Mouse (Mus musculus): Measurements from ENCODE around the gene Celsr1. TPM values are rescaled to one million over a fixed set of nuclear protein-coding genes. Genes with fewer than 3 reads are reported as not detected.
A peak's percentile ranks its signal among the peaks of the same experiment; 100 is the strongest.

Celsr1 gene
- polyA plus RNA-seq, 1 experiment from 2014 or later: 8.8 TPM

DNA sequence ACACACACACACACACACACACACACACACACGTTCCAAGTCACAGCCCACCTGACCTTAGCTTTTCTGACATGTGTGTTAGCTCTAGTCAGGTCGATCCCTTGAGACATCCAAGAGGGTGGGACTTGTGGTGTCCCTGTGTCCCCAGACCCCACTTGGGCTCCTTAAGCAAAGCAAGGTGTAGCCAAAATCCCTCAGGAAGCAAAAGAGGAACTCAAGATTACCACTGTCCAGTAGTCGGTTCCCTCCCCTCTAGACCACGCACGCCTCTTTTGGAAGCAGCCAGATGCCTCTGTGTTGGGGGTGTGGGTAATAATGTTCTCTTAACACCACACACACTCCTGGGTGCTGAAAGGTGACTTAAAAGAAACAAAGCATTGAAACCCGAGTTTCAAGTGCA is 80.1 kb downstream of the Celsr1 start:
- no peak for ATAC-seq (ENCODE audit: low FRiP score, low TSS enrichment)
- peaks cover 3% of the 10 kb centered on the region; the same call in 1 of the 2 replicates for H3K36me3 ChIP-seq (ENCODE audit: control insufficient read depth, insufficient read depth, low read length)
- 77% methylated on average over 6 of the region's 6 CpGs for WGBS
- H3K4me1 ChIP-seq (ENCODE audit: control insufficient read depth, insufficient read depth, low read length): no peaks in the 10 kb centered on the region
- H3K27me3 ChIP-seq (ENCODE audit: control insufficient read depth, insufficient read depth, low read length): no peaks in the 10 kb centered on the region
- no peak overlapping the region for H3K27ac ChIP-seq (ENCODE audit: low read depth, low read length)
- H3K9ac ChIP-seq (ENCODE audit: low read depth, low read length): no peak overlapping the region
- H3K9me3 ChIP-seq (ENCODE audit: control insufficient read depth, low read length): no peaks in the 10 kb centered on the region
- no peak overlapping the region for H3K4me2 ChIP-seq (replicated peaks; ENCODE audit: low read depth, low read length)
- no peak overlapping the region for H3K4me3 ChIP-seq (ENCODE audit: low read length)

DNA sequence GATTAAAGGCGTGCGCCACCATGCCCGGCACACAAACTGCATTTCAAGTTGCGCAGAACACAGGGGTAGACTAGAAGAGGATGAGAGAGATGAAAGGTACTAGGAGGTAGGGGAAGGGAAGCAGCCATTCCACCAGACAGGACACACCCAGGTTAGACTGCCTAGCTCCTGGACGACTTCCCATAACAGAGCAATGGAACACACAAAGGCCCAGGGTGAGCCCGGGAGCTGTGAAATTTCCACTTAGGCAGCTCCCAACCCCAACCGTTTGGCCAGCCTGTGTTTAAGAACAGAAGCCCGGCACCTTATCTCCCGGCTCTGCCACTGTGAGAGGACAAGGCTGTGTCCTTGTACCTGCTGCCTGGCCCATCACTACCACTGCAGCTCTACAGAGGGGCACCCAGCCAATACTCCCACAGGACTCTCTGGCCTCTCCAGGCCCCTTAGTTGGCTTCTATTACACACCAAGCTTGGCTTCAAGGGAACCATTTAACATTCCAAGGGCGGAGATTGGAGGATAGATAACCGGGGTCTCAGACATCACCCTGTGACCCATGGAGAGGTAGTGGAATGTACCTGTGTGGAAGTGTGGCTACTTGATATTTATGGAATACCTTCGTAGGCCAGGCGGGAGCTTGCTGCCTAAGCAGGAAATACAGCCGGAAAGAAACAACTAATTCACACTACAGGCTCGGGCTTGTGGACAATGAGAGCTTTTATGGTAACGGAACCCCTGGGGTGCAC is 84.0 kb downstream of the Celsr1 start:
- no peaks in the 10 kb centered on the region for H3K27me3 ChIP-seq (ENCODE audit: control insufficient read depth, insufficient read depth, low read length)
- WGBS: 60% methylated on average over 16 of the region's 16 CpGs
- H3K9me3 ChIP-seq (ENCODE audit: control insufficient read depth, low read length): no peaks in the 10 kb centered on the region
- H3K4me1 ChIP-seq (ENCODE audit: control insufficient read depth, insufficient read depth, low read length): peaks cover 11% of the 10 kb centered on the region
- no peak overlapping the region for H3K9ac ChIP-seq (ENCODE audit: low read depth, low read length)
- H3K4me2 ChIP-seq (replicated peaks; ENCODE audit: low read depth, low read length): no peak overlapping the region
- H3K36me3 ChIP-seq (ENCODE audit: control insufficient read depth, insufficient read depth, low read length): no peaks in the 10 kb centered on the region
- 0 out of 2 replicates have a peak overlapping the region, but pooled peaks have one; percentile 37 for H3K27ac ChIP-seq (ENCODE audit: low read depth, low read length)
- no peak for ATAC-seq (ENCODE audit: low FRiP score, low TSS enrichment)
- H3K4me3 ChIP-seq (ENCODE audit: low read length): no peak overlapping the region

DNA sequence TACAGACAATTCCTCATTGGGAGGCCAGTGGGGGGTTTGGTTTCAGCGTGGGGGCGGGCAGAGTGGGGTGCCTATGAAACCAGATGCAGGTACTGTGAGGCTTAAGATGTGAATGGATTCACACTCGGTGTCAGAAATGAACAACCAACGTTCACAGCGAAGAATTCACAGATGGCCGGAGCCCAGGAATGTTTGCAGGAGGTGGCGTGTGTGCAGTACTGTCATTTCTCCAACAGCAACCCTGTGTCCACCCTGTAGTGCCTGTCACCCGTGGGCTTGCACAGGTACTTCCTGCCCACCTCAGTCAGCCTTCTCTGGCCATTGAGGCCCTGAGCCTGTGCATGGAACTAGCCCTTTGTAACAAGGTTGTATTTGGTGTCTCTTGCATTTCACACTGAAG is 85.6 kb downstream of the Celsr1 start:
- Histone ChIP-seq H3K4me2 (replicated peaks; ENCODE audit: low read depth, low read length) (0 out of 2 replicates have a peak overlapping the region, but pooled peaks have one; percentile 2), H3K27ac (ENCODE audit: low read depth, low read length) (0 out of 2 replicates have a peak overlapping the region, but pooled peaks have one; percentile 25), H3K36me3 (ENCODE audit: control insufficient read depth, insufficient read depth, low read length) (no peaks in the 10 kb centered on the region), H3K27me3 (ENCODE audit: control insufficient read depth, insufficient read depth, low read length) (no peaks in the 10 kb centered on the region), H3K4me3 (ENCODE audit: low read length) (no peak overlapping the region), H3K9ac (ENCODE audit: low read depth, low read length) (no peak overlapping the region), H3K9me3 (ENCODE audit: control insufficient read depth, low read length) (no peaks in the 10 kb centered on the region), H3K4me1 (ENCODE audit: control insufficient read depth, insufficient read depth, low read length) (peaks cover 11% of the 10 kb centered on the region)
- 48% methylated on average over 8 of the region's 8 CpGs for WGBS
- no peak for ATAC-seq (ENCODE audit: low FRiP score, low TSS enrichment)

DNA sequence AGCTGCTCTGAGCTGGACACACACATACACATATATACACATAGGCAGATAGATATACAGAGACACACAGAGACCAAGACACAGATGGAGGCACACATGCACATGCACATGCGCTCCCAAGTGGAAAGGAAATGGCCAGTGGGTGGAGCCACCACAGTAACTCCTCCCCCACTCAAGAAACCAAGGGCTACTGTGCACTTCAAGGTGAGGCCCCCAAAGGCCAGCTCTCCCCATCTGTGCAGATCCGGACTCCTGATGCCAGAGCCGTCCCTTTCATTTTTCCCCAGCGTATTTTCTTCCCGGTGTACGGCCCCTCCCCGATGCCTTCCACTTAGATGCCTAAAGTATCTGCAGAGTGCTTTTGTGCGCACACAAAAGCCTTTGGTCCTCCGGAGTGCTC is 86.0 kb downstream of the Celsr1 start:
- ATAC-seq (ENCODE audit: low FRiP score, low TSS enrichment): peak; percentile 43; the same call in 1 of the 2 replicates
- no peak overlapping the region for H3K4me3 ChIP-seq (ENCODE audit: low read length)
- H3K36me3 ChIP-seq (ENCODE audit: control insufficient read depth, insufficient read depth, low read length): no peaks in the 10 kb centered on the region
- no peaks in the 10 kb centered on the region for H3K9me3 ChIP-seq (ENCODE audit: control insufficient read depth, low read length)
- 51% methylated on average over 9 of the region's 9 CpGs for WGBS
- H3K27ac ChIP-seq (ENCODE audit: low read depth, low read length): 0 out of 2 replicates have a peak overlapping the region, but pooled peaks have one; percentile 25
- H3K4me1 ChIP-seq (ENCODE audit: control insufficient read depth, insufficient read depth, low read length): peaks cover 11% of the 10 kb centered on the region
- H3K4me2 ChIP-seq (replicated peaks; ENCODE audit: low read depth, low read length): 0 out of 2 replicates have a peak overlapping the region, but pooled peaks have one; percentile 2
- H3K9ac ChIP-seq (ENCODE audit: low read depth, low read length): no peak overlapping the region
- no peaks in the 10 kb centered on the region for H3K27me3 ChIP-seq (ENCODE audit: control insufficient read depth, insufficient read depth, low read length)

DNA sequence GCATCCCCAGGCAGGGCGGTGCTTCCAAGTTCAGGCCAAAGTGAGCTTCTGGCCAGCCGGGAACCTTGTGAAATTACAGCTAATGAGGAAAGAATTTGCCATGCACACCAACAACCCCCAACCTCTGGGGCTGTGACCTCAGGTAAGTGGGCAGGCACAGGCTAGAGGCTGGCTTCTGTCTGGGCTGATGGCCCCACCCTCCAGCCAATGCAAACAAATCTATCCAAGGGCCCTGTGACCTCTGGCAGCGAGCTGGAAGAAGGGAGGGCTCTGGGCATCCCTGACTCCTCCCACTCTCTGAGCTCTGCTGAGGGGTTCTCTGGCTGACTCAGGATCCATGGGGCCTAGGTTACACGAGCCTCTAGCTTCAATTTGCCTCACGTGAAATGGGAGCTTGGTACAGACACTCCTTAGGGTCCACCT is 97.9 kb downstream of the Celsr1 start:
- Histone ChIP-seq H3K4me2 (replicated peaks; ENCODE audit: low read depth, low read length) (no peak overlapping the region), H3K4me1 (ENCODE audit: control insufficient read depth, insufficient read depth, low read length) (peaks cover 10% of the 10 kb centered on the region), H3K27me3 (ENCODE audit: control insufficient read depth, insufficient read depth, low read length) (no peaks in the 10 kb centered on the region), H3K4me3 (ENCODE audit: low read length) (no peak overlapping the region), H3K9me3 (ENCODE audit: control insufficient read depth, low read length) (no peaks in the 10 kb centered on the region), H3K36me3 (ENCODE audit: control insufficient read depth, insufficient read depth, low read length) (peaks cover 2% of the 10 kb centered on the region; the same call in 1 of the 2 replicates), H3K27ac (ENCODE audit: low read depth, low read length) (no peak overlapping the region), H3K9ac (ENCODE audit: low read depth, low read length) (no peak overlapping the region)
- ATAC-seq (ENCODE audit: low FRiP score, low TSS enrichment): peak; percentile 90
- 15% methylated on average over 5 of the region's 5 CpGs for WGBS

DNA sequence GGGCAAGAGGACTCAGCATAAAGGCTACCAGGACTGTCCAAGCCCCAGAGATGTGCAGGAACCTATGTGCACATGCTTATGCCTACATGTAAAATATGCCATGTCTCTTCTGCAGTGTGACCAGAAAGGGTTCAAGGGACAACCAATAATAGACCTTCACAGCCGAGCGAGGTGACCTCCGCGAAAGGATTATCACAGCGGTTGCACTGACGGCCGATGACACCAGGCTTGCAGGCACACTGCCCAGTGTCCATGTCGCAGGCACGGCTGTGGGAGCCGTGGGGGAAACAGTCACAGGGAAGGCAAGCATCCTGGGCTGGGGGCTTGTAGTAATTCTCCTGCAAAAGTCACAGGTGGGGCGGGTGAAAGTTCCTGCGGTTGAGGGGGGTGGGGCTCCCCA is 105.4 kb downstream of the Celsr1 start:
- WGBS: 90% methylated on average over 12 of the region's 12 CpGs
- no peaks in the 10 kb centered on the region for H3K9me3 ChIP-seq (ENCODE audit: control insufficient read depth, low read length)
- no peak overlapping the region for H3K27ac ChIP-seq (ENCODE audit: low read depth, low read length)
- H3K4me2 ChIP-seq (replicated peaks; ENCODE audit: low read depth, low read length): no peak overlapping the region
- H3K9ac ChIP-seq (ENCODE audit: low read depth, low read length): no peak overlapping the region
- H3K27me3 ChIP-seq (ENCODE audit: control insufficient read depth, insufficient read depth, low read length): no peaks in the 10 kb centered on the region
- H3K4me3 ChIP-seq (ENCODE audit: low read length): no peak overlapping the region
- ATAC-seq (ENCODE audit: low FRiP score, low TSS enrichment): no peak
- no peaks in the 10 kb centered on the region for H3K4me1 ChIP-seq (ENCODE audit: control insufficient read depth, insufficient read depth, low read length)
- H3K36me3 ChIP-seq (ENCODE audit: control insufficient read depth, insufficient read depth, low read length): peaks cover 4% of the 10 kb centered on the region

DNA sequence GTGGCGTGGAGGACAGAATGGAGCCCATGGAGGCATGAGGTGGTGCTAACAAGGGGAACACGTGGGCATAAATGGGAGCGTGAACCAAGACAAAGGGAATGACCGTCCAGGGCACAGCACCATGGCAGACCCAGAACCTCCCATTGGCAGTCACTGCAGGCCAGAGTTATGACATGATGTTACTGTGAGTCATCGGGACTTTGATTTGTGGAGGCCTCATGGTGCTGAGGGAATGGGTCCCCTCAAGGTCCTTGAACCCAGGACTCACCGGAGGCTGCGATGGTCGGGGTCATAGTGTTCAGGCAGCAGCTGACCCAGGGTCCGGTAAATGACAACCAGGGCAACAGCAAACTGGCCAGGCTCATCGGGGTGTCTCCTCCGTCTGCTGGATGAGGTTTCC is 111.7 kb downstream of the Celsr1 start:
- Histone ChIP-seq H3K9ac (ENCODE audit: low read depth, low read length) (no peak overlapping the region), H3K9me3 (ENCODE audit: control insufficient read depth, low read length) (no peaks in the 10 kb centered on the region), H3K4me3 (ENCODE audit: low read length) (no peak overlapping the region), H3K27ac (ENCODE audit: low read depth, low read length) (no peak overlapping the region), H3K36me3 (ENCODE audit: control insufficient read depth, insufficient read depth, low read length) (peaks cover 8% of the 10 kb centered on the region; the same call in 1 of the 2 replicates), H3K27me3 (ENCODE audit: control insufficient read depth, insufficient read depth, low read length) (no peaks in the 10 kb centered on the region), H3K4me1 (ENCODE audit: control insufficient read depth, insufficient read depth, low read length) (no peaks in the 10 kb centered on the region), H3K4me2 (replicated peaks; ENCODE audit: low read depth, low read length) (no peak overlapping the region)
- 91% methylated on average over 11 of the region's 11 CpGs for WGBS
- ATAC-seq (ENCODE audit: low FRiP score, low TSS enrichment): no peak; the same call in 1 of the 2 replicates

DNA sequence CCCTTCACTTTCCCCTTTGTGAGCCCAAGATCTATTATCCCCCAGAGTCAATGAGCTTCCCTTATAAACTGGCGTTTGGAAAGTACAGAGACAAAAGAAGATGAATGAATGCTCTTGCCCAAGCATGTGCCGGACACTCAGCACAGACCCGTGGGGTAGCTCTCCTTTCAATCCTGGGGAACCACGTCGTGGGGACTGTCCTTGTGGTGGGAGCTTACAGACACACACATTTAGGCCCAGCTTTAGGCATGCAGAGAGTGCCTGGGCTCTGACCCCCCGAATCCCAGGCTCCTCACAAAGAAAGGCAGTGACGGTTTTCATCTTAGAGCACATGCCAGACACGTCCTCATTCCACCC is 113.7 kb downstream of the Celsr1 start:
- Histone ChIP-seq H3K36me3 (ENCODE audit: control insufficient read depth, insufficient read depth, low read length) (peaks cover 3% of the 10 kb centered on the region; the same call in 1 of the 2 replicates), H3K27me3 (ENCODE audit: control insufficient read depth, insufficient read depth, low read length) (no peaks in the 10 kb centered on the region), H3K4me2 (replicated peaks; ENCODE audit: low read depth, low read length) (no peak overlapping the region), H3K9ac (ENCODE audit: low read depth, low read length) (no peak overlapping the region), H3K9me3 (ENCODE audit: control insufficient read depth, low read length) (peaks cover 5% of the 10 kb centered on the region; the same call in 1 of the 2 replicates), H3K27ac (ENCODE audit: low read depth, low read length) (no peak overlapping the region), H3K4me1 (ENCODE audit: control insufficient read depth, insufficient read depth, low read length) (no peaks in the 10 kb centered on the region), H3K4me3 (ENCODE audit: low read length) (no peak overlapping the region)
- ATAC-seq (ENCODE audit: low FRiP score, low TSS enrichment): no peak
- 84% methylated on average over 8 of the region's 8 CpGs for WGBS

DNA sequence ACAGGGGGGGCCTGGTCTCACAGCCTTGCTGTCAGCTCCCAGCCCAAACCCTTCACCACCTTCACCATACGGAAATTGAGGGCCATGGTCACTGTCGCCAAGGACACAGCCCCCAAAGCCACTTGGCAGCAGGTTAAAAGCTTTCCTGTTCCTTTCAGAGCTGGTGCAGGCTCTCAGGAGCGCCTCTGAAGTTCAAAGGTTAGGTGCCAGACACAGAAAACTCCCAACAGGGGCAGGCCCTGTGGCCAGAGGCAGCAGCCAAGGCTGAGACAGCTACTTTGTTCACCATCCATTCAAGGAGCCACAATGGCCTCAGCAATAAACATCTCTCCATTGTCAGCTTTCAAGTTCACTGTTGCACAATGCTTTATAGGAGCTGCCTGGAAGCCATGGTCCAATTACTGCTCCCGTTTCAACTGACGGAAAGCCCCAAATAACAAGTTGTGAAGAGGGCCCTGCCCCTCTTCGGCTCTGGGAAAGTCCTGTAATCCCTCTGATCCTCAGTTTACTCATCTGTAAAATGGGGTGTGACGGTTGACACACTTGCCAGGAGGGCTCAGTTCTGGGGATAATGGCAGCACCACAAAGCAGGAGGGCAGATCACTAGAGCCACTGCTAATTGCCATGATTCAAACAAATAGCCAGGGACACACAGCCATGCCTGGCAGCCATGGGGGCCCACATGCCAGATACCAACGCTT is 114.2 kb downstream of the Celsr1 start:
- H3K27me3 ChIP-seq (ENCODE audit: control insufficient read depth, insufficient read depth, low read length): no peaks in the 10 kb centered on the region
- no peak overlapping the region for H3K4me3 ChIP-seq (ENCODE audit: low read length)
- WGBS: 62% methylated on average over 8 of the region's 8 CpGs
- peaks cover 5% of the 10 kb centered on the region; the same call in 1 of the 2 replicates for H3K9me3 ChIP-seq (ENCODE audit: control insufficient read depth, low read length)
- H3K9ac ChIP-seq (ENCODE audit: low read depth, low read length): no peak overlapping the region
- no peaks in the 10 kb centered on the region for H3K4me1 ChIP-seq (ENCODE audit: control insufficient read depth, insufficient read depth, low read length)
- no peak overlapping the region for H3K27ac ChIP-seq (ENCODE audit: low read depth, low read length)
- H3K36me3 ChIP-seq (ENCODE audit: control insufficient read depth, insufficient read depth, low read length): peaks cover 3% of the 10 kb centered on the region; the same call in 1 of the 2 replicates
- no peak overlapping the region for H3K4me2 ChIP-seq (replicated peaks; ENCODE audit: low read depth, low read length)
- ATAC-seq (ENCODE audit: low FRiP score, low TSS enrichment): no peak

All from kidney, embryonic 14.5 days (tissue).